Mouse (Mus musculus) heart, adult 11 months (tissue): ENCODE measurements at regions not wholly inside any gene's neighbourhood (a gene's known extent, or its start where the extent isn't known, plus 50 kb on each side); places are given as distances from the start of the nearest gene placed in this dataset.

Experiments used
- DNase-seq: peaks from one replicate; pipeline ENCODE4 v3.0.0; 2022

- DNase-seq = no peak
These were observed 1789.0 kb upstream of the Gm7489 start for GRCm38 (mm10) chr15:52095629-52096190.

- DNase-seq = no peak
These were observed 1775.9 kb upstream of the Gm7489 start for GRCm38 (mm10) chr15:52108761-52109160.

- peak; percentile 10 for DNase-seq
These were observed 1770.2 kb upstream of the Gm7489 start for GRCm38 (mm10) chr15:52114368-52115036.

GRCm38 (mm10) chr15:52136693-52137092 is 1748.0 kb upstream of the Gm7489 start:
- DNase-seq = no peak

- DNase-seq = no peak
These were observed 1731.3 kb upstream of the Gm7489 start for GRCm38 (mm10) chr15:52153421-52153820.

- DNase-seq = no peak
These were observed 1728.9 kb upstream of the Gm7489 start for GRCm38 (mm10) chr15:52155784-52156183.

GRCm38 (mm10) chr15:52156779-52157178 is 1727.9 kb upstream of the Gm7489 start:
- DNase-seq = no peak

- DNase-seq = no peak
These were observed 1724.3 kb upstream of the Gm7489 start for GRCm38 (mm10) chr15:52160181-52161088.

GRCm38 (mm10) chr15:52161089-52161442 is 1723.6 kb upstream of the Gm7489 start:
- DNase-seq = no peak

GRCm38 (mm10) chr15:52161568-52162316 is 1723.0 kb upstream of the Gm7489 start:
- DNase-seq = no peak

- no peak for DNase-seq
These were observed 1718.6 kb upstream of the Gm7489 start for GRCm38 (mm10) chr15:52166144-52166543.

- no peak for DNase-seq
These were observed 1717.9 kb upstream of the Gm7489 start for GRCm38 (mm10) chr15:52166595-52167443.

GRCm38 (mm10) chr15:52167811-52168210 is 1716.9 kb upstream of the Gm7489 start:
- DNase-seq = no peak

GRCm38 (mm10) chr15:52176951-52177350 is 1707.8 kb upstream of the Gm7489 start:
- DNase-seq = no peak

GRCm38 (mm10) chr15:52178668-52179067 is 1706.0 kb upstream of the Gm7489 start:
- no peak for DNase-seq

- no peak for DNase-seq
These were observed 1705.3 kb upstream of the Gm7489 start for GRCm38 (mm10) chr15:52179379-52179778.

- no peak for DNase-seq
These were observed 1693.5 kb upstream of the Gm7489 start for GRCm38 (mm10) chr15:52191176-52191575.

GRCm38 (mm10) chr15:52207271-52207670 is 1677.4 kb upstream of the Gm7489 start:
- DNase-seq = no peak

- peak; percentile 62 for DNase-seq
These were observed 1652.3 kb upstream of the Gm7489 start for GRCm38 (mm10) chr15:52232442-52232841.

GRCm38 (mm10) chr15:52236220-52236619 is 1648.5 kb upstream of the Gm7489 start:
- no peak for DNase-seq

- no peak for DNase-seq
These were observed 1641.8 kb upstream of the Gm7489 start for GRCm38 (mm10) chr15:52242890-52243289.
